Mouse (Mus musculus): ENCODE data around the gene Robo2.

- TF ChIP-seq CTCF (IDR thresholded peaks at IDR 0.05; ENCODE audit: low read depth) (no peak), EP300 (IDR thresholded peaks at IDR 0.05; ENCODE audit: low read depth) (no peak)
Measured at GRCm38 (mm10) chr16:73908504-73908903, 503.1 kb downstream of the Robo2 start.

All from heart, postnatal 0 days (tissue).